Mouse (Mus musculus): ENCODE data around the gene Dpf3. TPM values are rescaled to one million over a fixed set of nuclear protein-coding genes. Genes with fewer than 3 reads are reported as not detected.

The Dpf3 gene
- polyA plus RNA-seq, 1 experiment = 1.6 TPM

GRCm38 (mm10) chr12:83499256-83499655, 11.7 kb upstream of the Dpf3 start:
- H3K27ac ChIP-seq (ENCODE audit: insufficient read depth, low read length) = no peak overlapping the region
- H3K4me3 ChIP-seq (ENCODE audit: extremely low read depth, insufficient read depth, insufficient read length) = no peak overlapping the region
- H3K4me1 ChIP-seq (ENCODE audit: control insufficient read depth, insufficient read depth, insufficient read length) = no peaks in the 10 kb centered on the region
- TF ChIP-seq POLR2A (IDR thresholded peaks at IDR 0.05; ENCODE audit: low read depth, low read length) = no peak
- no peak for TF ChIP-seq CTCF (IDR thresholded peaks at IDR 0.05; ENCODE audit: extremely low read depth, insufficient read depth, insufficient read length, insufficient replicate concordance)
- no peak for DNase-seq (ENCODE audit: low read depth in 1 of 2, low spot score in 2 of 2)
- no peaks in the 10 kb centered on the region for H3K36me3 ChIP-seq (ENCODE audit: control insufficient read depth, insufficient read depth, low read length)
- no peaks in the 10 kb centered on the region; the same call in 1 of the 2 replicates for H3K27me3 ChIP-seq (ENCODE audit: control insufficient read depth, insufficient read depth, low read length)
- 87% methylated on average over 5 of the region's 5 CpGs for WGBS

GRCm38 (mm10) chr12:83497959-83498358, 10.4 kb upstream of the Dpf3 start:
- Histone ChIP-seq H3K4me3 (ENCODE audit: extremely low read depth, insufficient read depth, insufficient read length) (no peak overlapping the region), H3K27ac (ENCODE audit: insufficient read depth, low read length) (no peak overlapping the region), H3K27me3 (ENCODE audit: control insufficient read depth, insufficient read depth, low read length) (no peaks in the 10 kb centered on the region), H3K36me3 (ENCODE audit: control insufficient read depth, insufficient read depth, low read length) (no peaks in the 10 kb centered on the region), H3K4me1 (ENCODE audit: control insufficient read depth, insufficient read depth, insufficient read length) (no peaks in the 10 kb centered on the region)
- WGBS = 81% methylated on average over 3 of the region's 3 CpGs
- no peak for DNase-seq (ENCODE audit: low read depth in 1 of 2, low spot score in 2 of 2)
- TF ChIP-seq CTCF (IDR thresholded peaks at IDR 0.05; ENCODE audit: extremely low read depth, insufficient read depth, insufficient read length, insufficient replicate concordance) (no peak), POLR2A (IDR thresholded peaks at IDR 0.05; ENCODE audit: low read depth, low read length) (no peak)

DNA sequence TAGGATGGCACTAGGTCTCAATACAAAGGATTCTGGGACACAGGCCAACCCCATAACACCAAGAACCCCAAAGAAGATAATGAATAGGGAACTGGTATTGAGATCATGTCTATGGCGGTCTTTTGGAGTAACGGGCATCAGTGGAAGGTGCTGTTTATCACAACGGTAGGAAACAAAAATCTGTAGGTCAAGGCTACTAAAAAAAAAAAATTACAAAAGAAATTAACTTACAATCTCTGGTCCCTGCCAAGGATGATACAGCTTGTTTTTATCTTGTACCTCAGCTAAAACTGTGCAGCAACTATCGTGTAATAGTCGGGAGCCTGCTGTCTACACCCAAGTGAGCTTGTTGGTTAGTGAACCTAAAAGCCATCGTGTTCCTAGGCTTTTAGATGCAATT, 9.2 kb upstream of the Dpf3 start:
- no peak overlapping the region for H3K27ac ChIP-seq (ENCODE audit: insufficient read depth, low read length)
- no peak for TF ChIP-seq CTCF (IDR thresholded peaks at IDR 0.05; ENCODE audit: extremely low read depth, insufficient read depth, insufficient read length, insufficient replicate concordance)
- no peak for TF ChIP-seq POLR2A (IDR thresholded peaks at IDR 0.05; ENCODE audit: low read depth, low read length)
- WGBS = 83% methylated on average over 6 of the region's 6 CpGs
- no peak overlapping the region for H3K4me3 ChIP-seq (ENCODE audit: extremely low read depth, insufficient read depth, insufficient read length)
- H3K36me3 ChIP-seq (ENCODE audit: control insufficient read depth, insufficient read depth, low read length) = no peaks in the 10 kb centered on the region
- DNase-seq (ENCODE audit: low read depth in 1 of 2, low spot score in 2 of 2) = no peak
- H3K4me1 ChIP-seq (ENCODE audit: control insufficient read depth, insufficient read depth, insufficient read length) = no peaks in the 10 kb centered on the region
- H3K27me3 ChIP-seq (ENCODE audit: control insufficient read depth, insufficient read depth, low read length) = no peaks in the 10 kb centered on the region

- Histone ChIP-seq H3K27me3 (ENCODE audit: control insufficient read depth, insufficient read depth, low read length) (no peaks in the 10 kb centered on the region), H3K4me3 (ENCODE audit: extremely low read depth, insufficient read depth, insufficient read length) (no peak overlapping the region), H3K36me3 (ENCODE audit: control insufficient read depth, insufficient read depth, low read length) (no peaks in the 10 kb centered on the region), H3K27ac (ENCODE audit: insufficient read depth, low read length) (no peak overlapping the region), H3K4me1 (ENCODE audit: control insufficient read depth, insufficient read depth, insufficient read length) (no peaks in the 10 kb centered on the region)
- no peak for DNase-seq (ENCODE audit: low read depth in 1 of 2, low spot score in 2 of 2)
- TF ChIP-seq CTCF (IDR thresholded peaks at IDR 0.05; ENCODE audit: extremely low read depth, insufficient read depth, insufficient read length, insufficient replicate concordance) = no peak
- no peak for TF ChIP-seq POLR2A (IDR thresholded peaks at IDR 0.05; ENCODE audit: low read depth, low read length)
- WGBS = 79% methylated on average over 4 of the region's 4 CpGs
Measured at GRCm38 (mm10) chr12:83496336-83496735, 8.8 kb upstream of the Dpf3 start.

DNA sequence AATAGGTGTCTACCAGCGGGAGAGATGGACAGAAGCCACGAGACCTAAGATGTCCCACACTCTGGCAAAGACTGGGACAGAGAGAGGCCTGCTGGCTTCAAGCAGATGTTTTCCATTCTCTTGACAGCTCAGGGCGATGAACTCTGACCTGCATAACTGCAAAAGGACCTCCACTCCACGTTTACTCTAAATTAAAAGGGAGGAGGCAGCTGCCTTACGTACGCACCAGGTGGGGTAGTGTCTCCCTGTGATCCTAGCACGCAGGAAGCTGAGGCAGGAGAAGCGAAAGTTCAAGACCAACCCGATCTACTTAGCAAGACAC, 8.4 kb upstream of the Dpf3 start:
- no peaks in the 10 kb centered on the region for H3K36me3 ChIP-seq (ENCODE audit: control insufficient read depth, insufficient read depth, low read length)
- no peaks in the 10 kb centered on the region for H3K27me3 ChIP-seq (ENCODE audit: control insufficient read depth, insufficient read depth, low read length)
- H3K27ac ChIP-seq (ENCODE audit: insufficient read depth, low read length) = no peak overlapping the region
- no peak for TF ChIP-seq POLR2A (IDR thresholded peaks at IDR 0.05; ENCODE audit: low read depth, low read length)
- no peak for TF ChIP-seq CTCF (IDR thresholded peaks at IDR 0.05; ENCODE audit: extremely low read depth, insufficient read depth, insufficient read length, insufficient replicate concordance)
- no peak for DNase-seq (ENCODE audit: low read depth in 1 of 2, low spot score in 2 of 2)
- 80% methylated on average over 9 of the region's 9 CpGs for WGBS
- no peaks in the 10 kb centered on the region for H3K4me1 ChIP-seq (ENCODE audit: control insufficient read depth, insufficient read depth, insufficient read length)
- H3K4me3 ChIP-seq (ENCODE audit: extremely low read depth, insufficient read depth, insufficient read length) = no peak overlapping the region

DNA sequence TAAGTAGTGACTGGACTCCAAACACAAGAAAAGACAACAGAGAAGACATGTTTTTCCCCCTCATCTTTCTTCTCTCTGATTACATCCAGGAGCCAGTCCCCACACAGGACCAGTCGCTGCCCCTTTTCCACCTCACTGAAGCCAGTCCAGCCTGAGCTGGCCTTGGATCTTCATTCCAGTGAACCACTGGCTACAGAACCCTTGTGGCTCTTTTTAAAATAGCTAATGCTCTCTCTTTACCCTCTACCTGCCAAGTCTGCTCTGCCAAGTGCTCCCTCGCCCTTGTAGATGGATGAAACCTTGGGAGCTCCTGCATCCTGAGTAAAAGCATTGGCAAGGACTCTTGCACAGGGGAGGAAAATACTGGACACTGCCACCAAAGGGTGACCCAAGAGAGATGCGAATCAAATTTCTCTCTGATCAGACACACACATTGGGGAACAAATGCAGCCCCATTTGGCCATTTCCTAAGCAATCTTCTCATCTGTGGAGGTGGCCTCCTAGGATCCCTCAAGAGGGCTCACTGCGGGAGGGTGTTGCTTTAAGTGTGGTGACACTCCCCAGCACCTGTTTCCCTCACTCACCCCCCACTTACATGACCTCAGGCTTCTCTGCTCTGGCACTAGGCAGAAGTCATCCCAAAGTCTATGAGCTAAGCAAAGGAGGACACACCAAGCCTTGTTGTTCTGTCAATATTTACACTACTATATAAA, 7.9 kb upstream of the Dpf3 start:
- DNase-seq (ENCODE audit: low read depth in 1 of 2, low spot score in 2 of 2) = no peak
- no peak overlapping the region for H3K27ac ChIP-seq (ENCODE audit: insufficient read depth, low read length)
- no peaks in the 10 kb centered on the region for H3K36me3 ChIP-seq (ENCODE audit: control insufficient read depth, insufficient read depth, low read length)
- no peaks in the 10 kb centered on the region for H3K27me3 ChIP-seq (ENCODE audit: control insufficient read depth, insufficient read depth, low read length)
- TF ChIP-seq POLR2A (IDR thresholded peaks at IDR 0.05; ENCODE audit: low read depth, low read length) (no peak), CTCF (IDR thresholded peaks at IDR 0.05; ENCODE audit: extremely low read depth, insufficient read depth, insufficient read length, insufficient replicate concordance) (no peak)
- no peak overlapping the region for H3K4me3 ChIP-seq (ENCODE audit: extremely low read depth, insufficient read depth, insufficient read length)
- H3K4me1 ChIP-seq (ENCODE audit: control insufficient read depth, insufficient read depth, insufficient read length) = no peaks in the 10 kb centered on the region
- 77% methylated on average over 4 of the region's 4 CpGs for WGBS

- WGBS = 83% methylated on average over 9 of the region's 9 CpGs
- DNase-seq (ENCODE audit: low read depth in 1 of 2, low spot score in 2 of 2) = no peak
- TF ChIP-seq CTCF (IDR thresholded peaks at IDR 0.05; ENCODE audit: extremely low read depth, insufficient read depth, insufficient read length, insufficient replicate concordance) (no peak), POLR2A (IDR thresholded peaks at IDR 0.05; ENCODE audit: low read depth, low read length) (no peak)
- H3K4me3 ChIP-seq (ENCODE audit: extremely low read depth, insufficient read depth, insufficient read length) = no peak overlapping the region
- no peaks in the 10 kb centered on the region for H3K27me3 ChIP-seq (ENCODE audit: control insufficient read depth, insufficient read depth, low read length)
- no peak overlapping the region for H3K27ac ChIP-seq (ENCODE audit: insufficient read depth, low read length)
- no peaks in the 10 kb centered on the region for H3K4me1 ChIP-seq (ENCODE audit: control insufficient read depth, insufficient read depth, insufficient read length)
- H3K36me3 ChIP-seq (ENCODE audit: control insufficient read depth, insufficient read depth, low read length) = no peaks in the 10 kb centered on the region
Measured at GRCm38 (mm10) chr12:83494196-83494595, 6.7 kb upstream of the Dpf3 start.
